ENCODE assay signal across 8 mouse cellular contexts in genomic region chr7:41599034-41599813, GRCm38 (mm10). TPM values are rescaled to one million over a fixed set of nuclear protein-coding genes. Genes with fewer than 3 reads are reported as not detected.
DNase-seq lines count a peak whose midpoint lies in the region; ATAC-seq and TF ChIP-seq lines count a peak whose summit lies in the region.

2610021A01Rik (plus strand) TSS chr7:41599230.

- H3K4me1 ChIP-seq in MEL (ENCODE audit: control insufficient read depth in 1 of 2, insufficient read depth in 2 of 2, low read length in 2 of 2): peaks cover 0 to 7% of the 10 kb centered on the region in 2 experiments; a peak in 2 of 4 replicates
- no peaks in the 10 kb centered on the region; the same call in 1 of the 2 replicates for H3K4me1 ChIP-seq in cerebellum, adult 2 months (ENCODE audit: control insufficient read depth, insufficient read depth, low read length)
- peaks cover 4% of the 10 kb centered on the region; the same call in 1 of the 2 replicates for H3K4me1 ChIP-seq in forebrain, postnatal 0 days (ENCODE audit: insufficient read depth)
- peaks cover 5% of the 10 kb centered on the region; the same call in 1 of the 2 replicates for H3K4me1 ChIP-seq in lung, embryonic 15.5 days

- no peaks in the 10 kb centered on the region for H3K9me3 ChIP-seq in MEL (replicated peaks; ENCODE audit: insufficient read depth, low read length)
- no peaks in the 10 kb centered on the region for H3K9me3 ChIP-seq in forebrain, postnatal 0 days (ENCODE audit: low read length)
- no peaks in the 10 kb centered on the region for H3K9me3 ChIP-seq in lung, embryonic 15.5 days

- H3K9ac ChIP-seq in MEL (ENCODE audit: control insufficient read depth, low read depth, low read length, poor library complexity, severe bottlenecking): peak within 1 kb of the TSS; percentile 71
- H3K9ac ChIP-seq in forebrain, postnatal 0 days: peak within 1 kb of the TSS; percentile 72
- peak within 1 kb of the TSS; percentile 54 for H3K9ac ChIP-seq in lung, embryonic 15.5 days

- peak; percentile 99 for ATAC-seq in forebrain, postnatal 0 days
- peak; percentile 97 for ATAC-seq in lung, embryonic 15.5 days (ENCODE audit: borderline replicate concordance, extremely low read depth, low FRiP score, low TSS enrichment)

- peak within 1 kb of the TSS; percentile 78 for H3K4me2 ChIP-seq in forebrain, postnatal 0 days (ENCODE audit: low read depth)
- peak within 1 kb of the TSS; percentile 71 for H3K4me2 ChIP-seq in lung, embryonic 15.5 days

- peak within 1 kb of the TSS; percentile 45 for H3K27ac ChIP-seq in MEL (ENCODE audit: control insufficient read depth, low read depth, low read length)
- H3K27ac ChIP-seq in cerebellum, adult 2 months (ENCODE audit: insufficient read depth, low read length): peak within 1 kb of the TSS; percentile 79
- peak within 1 kb of the TSS; percentile 66 for H3K27ac ChIP-seq in forebrain, postnatal 0 days (ENCODE audit: low read depth, low read length)
- peak within 1 kb of the TSS; percentile 44 for H3K27ac ChIP-seq in lung, embryonic 15.5 days

- no peak for TF ChIP-seq CTCF in MEL (IDR thresholded peaks at IDR 0.05 in 2 of 3, conservative IDR thresholded peaks at IDR 0.05 in 1 of 3; ENCODE audit: control insufficient read depth in 1 of 3, insufficient read depth in 1 of 3, low read depth in 2 of 3, low read length in 3 of 3, poor library complexity in 1 of 3, severe bottlenecking in 1 of 3)
- TF ChIP-seq CTCF in cerebellum, adult 2 months (IDR thresholded peaks at IDR 0.05; ENCODE audit: borderline replicate concordance, insufficient read depth, low read depth, low read length): no peak
- no peak; the same call in 1 of the 2 replicates for TF ChIP-seq CTCF in forebrain, postnatal 0 days (IDR thresholded peaks at IDR 0.05; ENCODE audit: low read depth)

- no peaks in the 10 kb centered on the region for H3K27me3 ChIP-seq in MEL (ENCODE audit: control insufficient read depth in 1 of 2, insufficient read depth in 2 of 2, low read length in 2 of 2)
- H3K27me3 ChIP-seq in cerebellum, adult 2 months (ENCODE audit: control insufficient read depth, insufficient read depth, low read length): no peaks in the 10 kb centered on the region
- no peaks in the 10 kb centered on the region for H3K27me3 ChIP-seq in forebrain, postnatal 0 days (ENCODE audit: insufficient read depth, low read length)
- no peaks in the 10 kb centered on the region for H3K27me3 ChIP-seq in lung, embryonic 15.5 days

- H3K4me3 ChIP-seq in MEL (ENCODE audit: control insufficient read depth in 1 of 2, insufficient read depth in 1 of 2, low read depth in 2 of 2, low read length in 2 of 2): peak within 1 kb of the TSS; percentile 64 to 74
- peak within 1 kb of the TSS; percentile 99 for H3K4me3 ChIP-seq in cerebellum, adult 2 months (replicated peaks; ENCODE audit: insufficient read depth, low read depth, low read length)
- H3K4me3 ChIP-seq in forebrain, postnatal 0 days (ENCODE audit: low read depth, low read length): peak within 1 kb of the TSS; percentile 59
- peak within 1 kb of the TSS; percentile 72 for H3K4me3 ChIP-seq in lung, embryonic 15.5 days

- under 1% methylated on average over 41 of the region's 41 CpGs for WGBS in cerebellum, adult 2 months
- 3% methylated on average over 41 of the region's 41 CpGs for WGBS in forebrain, postnatal 0 days
- WGBS in lung, embryonic 15.5 days: under 1% methylated on average over 41 of the region's 41 CpGs

- TF ChIP-seq RAD21 in MEL (IDR thresholded peaks at IDR 0.05; ENCODE audit: low read depth, low read length): no peak

- peak in 1 of 2 experiments; percentile 46; a peak in 1 of 4 replicates for TF ChIP-seq POLR2A in MEL (IDR thresholded peaks at IDR 0.05; ENCODE audit: control insufficient read depth in 1 of 2, insufficient read depth in 1 of 2, low read depth in 1 of 2, low read length in 2 of 2, poor library complexity in 1 of 2)
- peak; percentile 35; the same call in 1 of the 2 replicates for TF ChIP-seq POLR2A in cerebellum, adult 2 months (IDR thresholded peaks at IDR 0.05; ENCODE audit: borderline replicate concordance, insufficient read depth, low read length)

- peaks cover 0 to 2% of the 10 kb centered on the region in 2 experiments; a peak in 2 of 4 replicates for H3K36me3 ChIP-seq in MEL (ENCODE audit: control insufficient read depth in 1 of 2, insufficient read depth in 2 of 2, low read length in 2 of 2)
- no peaks in the 10 kb centered on the region for H3K36me3 ChIP-seq in forebrain, postnatal 0 days (ENCODE audit: insufficient read depth)
- no peaks in the 10 kb centered on the region for H3K36me3 ChIP-seq in lung, embryonic 15.5 days

- DNase-seq in MEL (ENCODE audit: low read depth, low spot score): peak; percentile 89
- DNase-seq in cerebellum, adult 2 months: peak; percentile 85 to 89
- peak; percentile 96 for DNase-seq in forebrain, postnatal 0 days
- peak; percentile 89 for DNase-seq in heart, postnatal 4 days
- peak; percentile 93 to 94 for DNase-seq in layer of hippocampus, adult 8-10 months (ENCODE audit: low spot score in 2 of 2)
- peak; percentile 87 for DNase-seq in ovary, adult 18-20 months (ENCODE audit: low spot score)
- peak; percentile 92 for DNase-seq in thymus, postnatal 0 days (ENCODE audit: low spot score)

- H3K79me2 ChIP-seq in MEL (ENCODE audit: control insufficient read depth, insufficient read depth, low read length, poor library complexity): peaks cover 5% of the 10 kb centered on the region

- no peak for TF ChIP-seq EP300 in MEL (IDR thresholded peaks at IDR 0.05; ENCODE audit: low read depth in 1 of 2, low read length in 2 of 2)

TF ChIP-seq in MEL, 35 proteins besides CTCF, POLR2A, EP300 and RAD21:
- TF ChIP-seq NRF1 (IDR thresholded peaks at IDR 0.05; ENCODE audit: insufficient read depth, low read depth, low read length, poor library complexity, severe bottlenecking): peak; percentile 62
- TF ChIP-seq TBP (IDR thresholded peaks at IDR 0.05; ENCODE audit: low read depth, low read length): peak; percentile 58; the same call in 1 of the 2 replicates
- TF ChIP-seq SIN3A (IDR thresholded peaks at IDR 0.05; ENCODE audit: low read length): 0 out of 2 replicates have a peak, but pooled peaks have one; percentile 31
- peak; percentile 76 for TF ChIP-seq HCFC1 (IDR thresholded peaks at IDR 0.05; ENCODE audit: low read depth, low read length)
- no peak for TF ChIP-seq CHD1 (IDR thresholded peaks at IDR 0.05; ENCODE audit: low read depth, low read length)
- no peak for TF ChIP-seq POLR2AphosphoS2 (IDR thresholded peaks at IDR 0.05; ENCODE audit: low read length)

RNA-seq across cellular contexts. Expression of gene 2610021A01Rik, which starts in this region (rescaled TPM):
- 14.8 and 15.4 TPM in 2 replicates for total RNA-seq in MEL (2012; rRNA removed)
- polyA plus RNA-seq in MEL (2012; ENCODE audit: insufficient read depth in 1 of 2, insufficient read length in 2 of 2, low read depth in 1 of 2, low replicate concordance in 2 of 2, missing spikeins in 1 of 2): 100 to 1,000 TPM in 1 of 2 experiments, 1 to 10 TPM in 1; 9.7 to 291 TPM
- 17.3 and 18.6 TPM in 2 replicates for polyA plus RNA-seq in cerebellum, adult 2 months (2012; rRNA removed)
- total RNA-seq in forebrain, postnatal 0 days (2014; rRNA removed): 23.2 and 26.5 TPM in 2 replicates
- 6.8 and 10.5 TPM in 2 replicates for polyA plus RNA-seq in forebrain, postnatal 0 days (2015; fragmentation: Nextera tagmentation; extraction: Ambion mirVana)
- 10 to 100 TPM; 10.9 to 11.6 TPM for total RNA-seq in heart, postnatal 4 days (2021)
- 10 to 100 TPM; 30.6 to 39.8 (median 35.0) TPM for total RNA-seq in layer of hippocampus, adult 8-10 months (2022)
- 10.7 and 12.0 TPM in 2 replicates for polyA plus RNA-seq in lung, embryonic 15.5 days (2015; fragmentation: Nextera tagmentation; extraction: Ambion mirVana)
- 12.1 and 13.0 TPM in 2 replicates for polyA plus RNA-seq in thymus, postnatal 0 days (2015; fragmentation: Nextera tagmentation; extraction: Ambion mirVana)

Comparison
In these comparisons a context has a peak if more than half of its experiments do, and no peak if none do; other contexts are left out.
1. Peak in every context shown above with its lines: DNase-seq, ATAC-seq, H3K4me3 ChIP-seq and H3K27ac ChIP-seq.